Mouse (Mus musculus): ENCODE measurements around the gene Oog3. TPM values are rescaled to one million over a fixed set of nuclear protein-coding genes. Genes with fewer than 3 reads are reported as not detected.

The Oog3 gene
- not detected in 2 replicates for polyA plus RNA-seq (2012; rRNA removed)

DNA sequence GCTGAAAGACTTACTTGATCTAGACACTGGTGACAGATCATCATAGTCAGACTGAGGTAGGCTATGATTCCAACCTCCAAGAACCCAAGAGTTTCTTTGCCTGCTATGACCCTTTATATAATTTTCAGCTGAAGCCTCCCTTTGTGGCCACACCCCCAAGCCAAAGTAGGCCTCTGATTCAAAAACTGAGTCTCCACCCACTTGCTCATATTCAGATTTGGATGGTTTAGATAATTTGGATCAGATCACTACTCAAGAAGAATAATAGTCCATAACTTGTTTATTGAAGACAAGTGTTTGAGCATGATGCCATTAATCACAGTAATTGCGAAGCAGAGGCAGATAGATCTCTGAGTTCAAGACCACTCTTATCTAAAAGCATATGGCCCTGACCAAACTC lies at the start of gene Oog3:
Gene Oog3, minus strand, starts transcription at position 101 of the 400 bp plus-strand sequence.
- TF ChIP-seq CTCF (conservative IDR thresholded peaks at IDR 0.05; ENCODE audit: insufficient read depth, insufficient read length, low read depth, low read length) (no peak), POLR2A (IDR thresholded peaks at IDR 0.05; ENCODE audit: low read depth, low read length) (no peak)
- no peaks in the 10 kb centered on the region for H3K36me3 ChIP-seq (ENCODE audit: control insufficient read depth, insufficient read depth, low read length)
- no peaks in the 10 kb centered on the region for H3K4me1 ChIP-seq (ENCODE audit: control insufficient read depth, insufficient read depth, low read length)
- WGBS: 82% methylated on average over 1 of the region's 1 CpGs
- H3K27me3 ChIP-seq (replicated peaks; ENCODE audit: control insufficient read depth, insufficient read depth, low read length): no peaks in the 10 kb centered on the region
- no peak for DNase-seq
- H3K27ac ChIP-seq (ENCODE audit: insufficient read depth, low read depth, low read length): no peak within 1 kb of the TSS
- no peak within 1 kb of the TSS for H3K4me3 ChIP-seq (ENCODE audit: insufficient read depth, low read depth, low read length)

DNA sequence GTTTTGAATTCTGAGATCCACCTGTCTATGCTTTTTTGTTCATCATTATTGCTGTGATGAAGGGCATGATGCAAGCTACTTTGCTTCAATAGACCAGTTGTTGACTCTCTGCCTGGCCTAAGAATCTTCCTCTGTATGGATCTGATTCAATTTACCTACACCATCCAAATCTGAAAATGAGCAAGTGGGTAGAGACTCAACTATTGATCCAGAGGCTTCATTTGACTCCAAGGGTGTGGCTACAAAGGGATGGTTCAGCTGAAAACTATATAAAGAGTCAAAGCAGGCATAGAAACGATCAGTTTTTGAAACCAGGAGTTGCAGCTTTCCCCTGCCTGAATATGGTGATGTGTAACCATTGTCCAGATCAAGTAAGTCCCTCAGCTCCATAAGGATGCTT lies 28.0 kb upstream of the Oog3 start, which contains the start of gene Oog2:
Gene Oog2, plus strand, starts transcription at position 301 of the 400 bp plus-strand sequence.
- 43% methylated on average over 1 of the region's 1 CpGs for WGBS
- Histone ChIP-seq H3K36me3 (ENCODE audit: control insufficient read depth, insufficient read depth, low read length) (no peaks in the 10 kb centered on the region), H3K27ac (ENCODE audit: insufficient read depth, low read depth, low read length) (no peak within 1 kb of the TSS), H3K4me3 (ENCODE audit: insufficient read depth, low read depth, low read length) (no peak within 1 kb of the TSS), H3K27me3 (replicated peaks; ENCODE audit: control insufficient read depth, insufficient read depth, low read length) (no peaks in the 10 kb centered on the region), H3K4me1 (ENCODE audit: control insufficient read depth, insufficient read depth, low read length) (no peaks in the 10 kb centered on the region)
- TF ChIP-seq POLR2A (IDR thresholded peaks at IDR 0.05; ENCODE audit: low read depth, low read length) (no peak), CTCF (conservative IDR thresholded peaks at IDR 0.05; ENCODE audit: insufficient read depth, insufficient read length, low read depth, low read length) (no peak)
- no peak for DNase-seq

Other genes starting within 250 kb of the Oog3 start
- not detected in 2 replicates for gene Pramef25, start 211.6 kb downstream of the Oog3 start, polyA plus RNA-seq (2012; rRNA removed)
- not detected in 2 replicates for gene Gm13101, start 195.7 kb downstream of the Oog3 start, polyA plus RNA-seq (2012; rRNA removed)
- not detected in 2 replicates for gene Pramef17, start 168.3 kb downstream of the Oog3 start, polyA plus RNA-seq (2012; rRNA removed)
- gene Pramel4, start 103.5 kb downstream of the Oog3 start, polyA plus RNA-seq (2012; rRNA removed): not detected in 2 replicates
- not detected in 2 replicates for gene Gm13102, start 56.2 kb downstream of the Oog3 start, polyA plus RNA-seq (2012; rRNA removed)
- not detected in 2 replicates for gene Oog2, start 28.1 kb upstream of the Oog3 start, polyA plus RNA-seq (2012; rRNA removed)
- gene C87977, start 50.7 kb upstream of the Oog3 start, polyA plus RNA-seq (2012; rRNA removed): not detected in 2 replicates
- gene Pramel5, start 117.8 kb upstream of the Oog3 start, polyA plus RNA-seq (2012; rRNA removed): not detected in 2 replicates
- gene Gm13128, start 167.6 kb upstream of the Oog3 start, polyA plus RNA-seq (2012; rRNA removed): not detected in 2 replicates
- not detected in 2 replicates for gene Gm13119, start 195.3 kb upstream of the Oog3 start, polyA plus RNA-seq (2012; rRNA removed)
- gene Pramef20, start 215.3 kb upstream of the Oog3 start, polyA plus RNA-seq (2012; rRNA removed): not detected in 2 replicates
- 0.22 and 0.23 TPM in 2 replicates for gene Pramef12, start 245.8 kb upstream of the Oog3 start, polyA plus RNA-seq (2012; rRNA removed)

Data from kidney, adult 2 months (tissue).